Mouse (Mus musculus) right cerebral cortex, postnatal 4 days (tissue): ENCODE measurements around the gene Flrt3.

Source experiments
- DNase-seq: peaks from one replicate; pipeline ENCODE4 v3.0.0-alpha.2; 2022

The Flrt3 gene

GRCm38 (mm10) chr2:140621730-140622337, 49.4 kb downstream of the Flrt3 start:
- DNase-seq = no peak

- no peak for DNase-seq
Measured at GRCm38 (mm10) chr2:140615451-140615850, 55.8 kb downstream of the Flrt3 start.
